Mouse (Mus musculus): ENCODE results near the gene Cgref1.
A peak's percentile ranks its signal among the peaks of the same experiment; 100 is the strongest.

Cgref1 gene

DNA sequence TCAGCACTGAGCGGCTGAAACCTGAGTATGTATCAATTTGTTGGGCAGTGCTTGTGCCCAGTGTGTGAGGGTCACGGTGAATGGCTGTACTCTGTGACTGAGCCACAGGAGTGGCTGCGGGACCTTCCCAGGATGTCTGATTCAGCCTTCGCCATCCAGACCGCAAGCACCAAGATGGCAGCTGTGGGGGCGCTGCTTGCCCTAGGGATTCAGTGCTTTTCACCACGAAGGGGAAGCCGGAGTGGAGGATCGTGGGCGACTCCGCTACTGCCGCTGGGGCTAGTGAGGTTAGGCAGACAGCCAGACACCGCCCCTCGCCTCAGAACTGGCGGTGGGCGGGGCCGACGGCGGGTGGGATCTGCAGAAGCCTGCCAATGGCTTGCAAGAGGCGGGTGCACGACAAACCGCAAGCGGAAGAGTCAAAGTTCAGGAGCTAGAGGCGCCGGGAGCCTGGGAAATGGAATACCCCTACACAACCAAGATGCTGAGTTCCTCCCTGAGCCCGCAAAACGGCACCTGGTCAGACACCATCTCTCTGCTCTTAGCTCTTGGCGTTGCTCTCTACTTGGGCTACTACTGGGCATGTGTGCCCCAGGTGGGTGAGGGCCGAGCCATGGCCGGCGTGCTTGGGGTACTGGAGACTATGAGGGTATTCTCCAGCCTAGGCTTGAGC lies 4.4 kb upstream of the Cgref1 start:
- peak; percentile 94 for DNase-seq (ENCODE audit: low spot score)

DNA sequence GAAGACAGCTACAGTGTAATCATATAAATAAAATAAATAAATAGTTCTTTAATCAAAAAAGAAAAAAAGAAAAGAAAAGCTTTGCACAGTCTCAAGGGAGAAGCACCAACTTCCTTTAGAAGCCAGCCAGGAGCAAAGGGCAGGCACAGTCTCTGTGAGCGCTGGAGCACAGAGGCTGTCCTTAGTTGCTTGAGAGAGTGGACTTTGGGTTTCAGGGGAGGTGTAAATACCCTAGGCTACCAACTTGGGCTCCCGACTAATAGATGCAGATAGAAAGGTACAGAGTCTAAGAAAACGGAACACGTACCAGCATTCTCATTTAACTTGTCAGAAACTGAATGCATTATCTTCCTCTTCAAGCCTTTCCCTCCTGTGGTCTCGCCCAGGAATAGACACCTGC lies 3.2 kb upstream of the Cgref1 start:
- DNase-seq (ENCODE audit: low spot score): no peak

DNA sequence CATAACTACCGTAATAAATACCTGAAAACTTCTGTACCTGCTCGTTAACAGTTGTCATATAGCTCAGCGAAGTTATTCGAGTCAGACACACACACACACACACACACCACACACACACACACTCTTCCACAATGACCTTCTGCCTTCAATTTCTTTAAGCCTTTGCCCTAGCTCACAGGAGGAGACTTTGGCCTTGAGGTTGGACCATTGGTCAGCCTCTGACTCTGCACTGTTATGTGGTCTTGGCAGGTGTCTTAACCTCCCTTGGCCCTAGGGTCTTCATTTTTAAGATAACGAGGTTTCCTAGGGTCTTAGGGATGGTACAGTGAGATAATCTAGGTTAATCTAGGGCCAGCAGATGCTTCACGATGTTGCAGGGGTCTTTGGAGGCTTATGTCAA lies 1.0 kb downstream of the Cgref1 start:
- DNase-seq (ENCODE audit: low spot score): no peak

DNA sequence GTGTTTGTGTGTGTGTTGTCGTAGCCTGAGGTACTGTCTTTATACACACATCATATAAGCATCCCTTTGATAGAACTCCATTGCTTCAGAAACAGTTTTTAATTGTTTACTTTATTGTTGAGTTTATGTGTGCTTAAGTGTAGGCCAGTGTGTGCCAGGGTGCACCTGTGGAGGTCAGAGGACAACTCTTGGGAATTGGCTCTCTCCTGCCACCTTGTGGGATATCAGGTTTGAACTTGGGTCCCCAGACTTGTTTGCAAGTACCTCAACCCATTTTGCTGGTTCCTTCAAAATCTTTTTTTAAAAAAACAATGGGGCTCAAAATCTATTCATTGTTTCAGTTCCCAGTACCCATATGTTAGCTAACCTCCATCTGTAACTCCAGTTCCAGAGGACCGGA lies 2.4 kb downstream of the Cgref1 start:
- DNase-seq (ENCODE audit: low spot score): peak; percentile 43

GRCm38 (mm10) chr5:30934725-30935461 lies 10.5 kb downstream of the Cgref1 start:
- DNase-seq (ENCODE audit: low spot score): no peak

DNA sequence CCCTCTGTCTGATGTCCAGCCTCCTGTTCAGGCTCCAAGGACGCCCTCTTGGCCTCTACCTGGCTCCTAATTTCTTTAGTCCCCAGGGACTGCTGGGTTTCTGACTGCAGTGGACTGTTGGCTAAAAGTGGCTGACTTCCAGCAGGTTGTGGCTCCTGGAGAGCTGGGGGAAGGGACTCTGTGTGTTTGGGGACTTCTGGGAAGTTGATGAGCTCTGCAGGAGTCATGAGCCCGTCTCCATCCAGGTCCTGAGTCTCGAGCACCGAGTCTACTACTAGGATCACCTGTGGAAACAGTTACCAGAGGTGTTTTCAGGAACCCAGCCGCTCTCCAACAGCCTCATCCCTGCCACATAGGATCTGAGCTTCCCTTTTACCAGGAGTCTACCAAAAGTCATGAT lies 11.7 kb downstream of the Cgref1 start:
- DNase-seq (ENCODE audit: low spot score): no peak

- no peak for DNase-seq (ENCODE audit: low spot score)
These were observed 14.0 kb downstream of the Cgref1 start for GRCm38 (mm10) chr5:30931378-30931777.

DNA sequence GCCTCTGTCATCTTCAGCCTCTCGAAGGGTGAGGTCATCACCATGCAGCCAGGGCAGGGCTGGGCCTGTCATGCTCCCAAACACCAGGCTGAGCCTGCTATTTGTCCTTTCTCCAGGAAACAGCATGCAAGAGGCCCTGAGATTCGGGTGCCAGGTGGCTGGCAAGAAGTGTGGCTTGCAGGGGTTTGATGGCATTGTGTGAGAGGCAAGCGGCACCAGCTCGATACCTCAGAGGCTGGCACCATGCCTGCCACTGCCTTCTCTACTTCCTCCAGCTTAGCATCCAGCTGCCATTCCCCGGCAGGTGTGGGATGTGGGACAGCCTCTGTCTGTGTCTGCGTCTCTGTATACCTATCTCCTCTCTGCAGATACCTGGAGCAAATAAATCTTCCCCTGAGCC lies 14.5 kb downstream of the Cgref1 start:
- no peak for DNase-seq (ENCODE audit: low spot score)

GRCm38 (mm10) chr5:30930121-30930520 lies 15.3 kb downstream of the Cgref1 start:
- peak; percentile 79 for DNase-seq (ENCODE audit: low spot score)

DNA sequence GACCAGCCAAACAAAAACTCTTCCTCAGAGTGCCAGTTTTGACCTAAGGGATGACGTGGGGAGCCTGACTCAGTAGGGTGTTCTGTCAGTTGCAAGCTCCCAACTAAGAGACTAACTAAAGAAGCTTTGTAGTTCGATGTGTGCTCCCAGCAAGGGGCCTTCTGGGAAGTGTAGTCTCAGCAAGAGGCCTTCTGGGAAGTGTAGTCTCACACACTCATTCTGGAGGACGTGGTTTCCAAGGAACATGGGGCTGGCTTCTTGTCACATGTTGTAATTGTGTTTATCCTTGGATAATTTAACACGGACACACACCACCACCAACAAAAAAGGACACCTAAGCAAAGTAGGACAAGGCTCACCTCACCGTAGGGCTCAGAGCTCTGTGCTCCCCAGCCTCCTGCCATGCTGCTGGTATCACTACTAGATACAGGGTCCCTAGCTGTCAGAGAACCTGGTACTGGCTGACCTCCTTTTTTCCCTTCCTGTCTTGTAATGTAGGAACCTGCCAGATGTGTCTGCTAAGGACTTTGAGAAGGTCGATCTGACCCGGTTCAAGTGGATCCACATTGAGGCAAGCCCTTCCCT lies 17.4 kb downstream of the Cgref1 start:
- peak; percentile 61 for DNase-seq (ENCODE audit: low spot score)

GRCm38 (mm10) chr5:30926073-30926472 lies 19.3 kb downstream of the Cgref1 start:
- DNase-seq (ENCODE audit: low spot score): no peak

GRCm38 (mm10) chr5:30925217-30925616 lies 20.2 kb downstream of the Cgref1 start:
- no peak for DNase-seq (ENCODE audit: low spot score)

- DNase-seq (ENCODE audit: low spot score): no peak
These were observed 20.8 kb downstream of the Cgref1 start for GRCm38 (mm10) chr5:30924614-30925013.

DNA sequence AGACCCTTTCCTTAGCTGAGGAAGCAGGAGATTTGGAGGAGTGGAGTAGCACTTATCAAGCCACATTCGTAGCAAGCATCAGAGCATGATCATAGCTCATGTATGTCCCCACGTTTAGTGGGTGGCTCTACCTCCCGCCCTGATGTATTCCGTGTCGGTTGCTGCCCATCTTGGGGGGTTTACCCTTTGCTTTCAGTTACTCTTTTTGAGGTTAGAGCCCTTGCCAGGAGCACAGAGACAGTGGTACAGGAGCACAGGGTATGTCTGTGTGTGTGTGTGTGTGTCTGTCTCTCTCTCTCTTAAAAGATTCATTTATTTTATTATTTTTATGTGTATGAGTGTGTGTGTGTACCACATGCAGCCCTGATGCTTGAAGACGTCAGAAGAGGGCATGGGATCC lies 22.3 kb downstream of the Cgref1 start:
- no peak for DNase-seq (ENCODE audit: low spot score)

DNA sequence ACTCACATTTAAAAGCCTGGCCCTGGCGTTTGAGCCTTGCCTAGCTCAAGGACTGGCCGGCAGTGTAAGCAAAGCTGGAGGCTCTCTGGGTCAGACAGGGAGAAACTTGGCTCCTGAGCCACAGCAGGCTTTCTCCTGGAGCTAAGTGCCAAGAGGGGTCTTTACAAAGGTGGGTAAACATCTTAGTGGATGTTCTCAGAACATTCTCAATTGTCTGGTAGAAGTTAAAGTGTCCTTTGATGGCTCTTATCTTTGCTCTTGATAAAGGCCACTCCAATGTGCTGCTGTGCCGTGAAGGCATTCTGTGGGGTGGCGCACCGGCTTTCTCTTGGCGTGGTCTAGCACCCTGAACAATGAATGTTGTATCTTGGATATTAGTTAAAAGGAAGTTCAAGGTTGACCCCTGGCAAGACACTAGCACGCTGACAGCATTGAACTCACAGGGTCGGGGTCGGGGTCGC lies 22.8 kb downstream of the Cgref1 start:
- DNase-seq (ENCODE audit: low spot score): no peak

DNA sequence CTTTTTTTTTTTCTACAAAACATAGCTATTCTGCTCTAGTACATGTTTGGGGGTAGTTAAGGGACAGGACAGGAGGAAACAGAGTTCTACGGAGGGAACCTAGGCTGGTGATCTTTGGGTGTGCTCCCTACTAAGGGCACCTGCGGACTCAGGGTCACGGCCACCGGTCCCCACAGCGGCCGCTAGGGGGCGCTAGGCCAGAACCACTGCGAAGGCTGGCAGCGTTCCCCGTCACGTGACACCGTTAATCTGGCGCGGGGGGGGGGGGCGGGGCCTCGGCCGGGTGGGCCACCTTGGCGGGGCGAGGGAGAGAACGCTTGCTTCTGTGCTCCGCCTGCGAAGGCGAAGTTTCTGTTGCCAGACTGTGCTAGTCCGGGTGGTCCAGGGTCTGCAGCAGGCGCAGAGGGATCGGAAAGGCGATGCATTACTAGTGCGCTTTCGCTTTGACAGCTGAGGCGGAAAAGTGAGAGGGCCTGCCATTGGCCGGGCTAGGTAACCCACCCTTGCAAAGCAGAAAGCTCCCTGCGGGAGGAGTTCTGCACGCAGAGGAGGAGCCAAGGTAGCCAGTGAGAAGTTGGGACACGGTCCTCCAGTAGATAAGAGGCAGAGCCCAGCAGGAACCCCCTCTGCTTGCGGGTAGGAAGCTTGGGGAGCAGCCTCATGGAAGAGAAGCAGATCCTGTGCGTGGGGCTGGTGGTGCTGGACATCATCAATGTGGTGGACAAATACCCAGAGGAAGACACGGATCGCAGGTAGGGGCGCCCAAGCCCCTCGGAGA lies 23.9 kb downstream of the Cgref1 start, which contains the start of gene Khk:
Khk (plus strand) TSS at position 176 of the 778 bp plus-strand sequence.
- DNase-seq (ENCODE audit: low spot score): peak; percentile 92

- no peak for DNase-seq (ENCODE audit: low spot score)
These were observed 24.8 kb downstream of the Cgref1 start for GRCm38 (mm10) chr5:30920621-30921020.

- DNase-seq (ENCODE audit: low spot score): no peak
These were observed 25.4 kb downstream of the Cgref1 start for GRCm38 (mm10) chr5:30919831-30920614.

GRCm38 (mm10) chr5:30918691-30919090 lies 26.7 kb downstream of the Cgref1 start:
- no peak for DNase-seq (ENCODE audit: low spot score)

DNA sequence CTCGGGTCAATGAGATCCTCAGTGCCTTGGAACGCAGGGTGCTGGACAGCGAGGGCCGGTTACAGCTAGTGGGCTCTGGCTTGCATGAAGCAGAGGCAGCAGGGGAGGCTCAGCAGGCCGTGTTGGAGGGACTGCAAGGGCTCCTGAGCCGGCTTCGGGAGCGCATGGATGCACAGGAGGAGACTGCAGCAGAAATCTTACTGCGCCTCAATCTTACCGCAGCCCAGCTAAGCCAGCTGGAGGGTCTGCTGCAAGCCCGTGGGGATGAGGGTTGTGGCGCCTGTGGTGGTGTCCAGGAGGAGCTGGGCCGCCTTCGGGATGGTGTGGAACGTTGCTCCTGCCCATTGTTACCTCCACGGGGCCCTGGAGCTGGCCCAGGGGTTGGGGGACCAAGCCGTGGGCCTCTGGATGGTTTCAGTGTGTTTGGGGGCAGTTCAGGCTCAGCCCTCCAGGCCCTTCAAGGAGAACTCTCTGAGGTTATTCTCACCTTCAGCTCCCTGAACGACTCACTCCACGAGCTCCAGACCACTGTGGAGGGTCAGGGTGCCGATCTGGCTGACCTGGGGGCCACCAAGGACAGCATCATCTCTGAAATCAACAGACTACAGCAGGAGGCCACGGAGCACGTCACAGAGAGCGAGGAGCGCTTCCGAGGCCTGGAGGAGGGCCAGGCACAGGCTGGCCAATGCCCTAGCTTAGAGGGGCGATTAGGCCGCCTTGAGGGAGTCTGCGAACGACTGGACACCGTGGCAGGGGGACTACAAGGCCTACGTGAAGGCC lies 27.3 kb downstream of the Cgref1 start:
- no peak for DNase-seq (ENCODE audit: low spot score)

GRCm38 (mm10) chr5:30917348-30917747 lies 28.0 kb downstream of the Cgref1 start:
- DNase-seq (ENCODE audit: low spot score): no peak

All from embryo, embryonic 10.5 days (tissue).